ENCODE assay signal across 8 mouse cellular contexts in genomic region chr15:99125711-99126080, GRCm38 (mm10). TPM values are rescaled to one million over a fixed set of nuclear protein-coding genes. Genes with fewer than 3 reads are reported as not detected.
DNase-seq lines count a peak whose midpoint lies in the region; ATAC-seq lines count a peak whose summit lies in the region.

Gene Spats2, plus strand, starts transcription at chr15:99125916.

- peaks cover 10% of the 10 kb centered on the region; the same call in 1 of the 2 replicates for H3K27me3 ChIP-seq in limb, embryonic 10.5 days (ENCODE audit: low read depth, poor library complexity, severe bottlenecking)
- H3K27me3 ChIP-seq in stomach, embryonic 14.5 days (ENCODE audit: control insufficient read depth, insufficient read depth, low read length), result no peaks in the 10 kb centered on the region

- peaks cover 41% of the 10 kb centered on the region for H3K4me1 ChIP-seq in limb, embryonic 10.5 days
- H3K4me1 ChIP-seq in stomach, embryonic 14.5 days (ENCODE audit: control insufficient read depth, insufficient read depth, low read length), result peaks cover 15% of the 10 kb centered on the region

- peak within 1 kb of the TSS; percentile 98 for H3K27ac ChIP-seq in limb, embryonic 10.5 days
- peak within 1 kb of the TSS; percentile 88 for H3K27ac ChIP-seq in stomach, embryonic 14.5 days (ENCODE audit: low read length)

- 3% methylated on average over 12 of the region's 12 CpGs for WGBS in limb, embryonic 10.5 days
- 1% methylated on average over 12 of the region's 12 CpGs for WGBS in stomach, embryonic 14.5 days

- ATAC-seq in stomach, embryonic 14.5 days (ENCODE audit: insufficient number of reproducible peaks, insufficient read depth, low FRiP score, low read depth), result no peak
- no peak for ATAC-seq in CD4-positive, CD25-positive, alpha-beta regulatory T cell, adult 4 months

- peak within 1 kb of the TSS; percentile 90 for H3K9ac ChIP-seq in stomach, embryonic 14.5 days (replicated peaks; ENCODE audit: low read depth, low read length)

- peak within 1 kb of the TSS; percentile 50 for H3K4me2 ChIP-seq in stomach, embryonic 14.5 days (replicated peaks; ENCODE audit: low read depth, low read length)

- no peak for DNase-seq in layer of hippocampus, adult 18-20 months (ENCODE audit: low spot score in 2 of 2)
- DNase-seq in layer of hippocampus, adult 11-12 months (ENCODE audit: low spot score), result no peak
- no peak for DNase-seq in adrenal gland, postnatal 14 days
- DNase-seq in gonadal fat pad, adult 2 months (ENCODE audit: low read depth), result no peak
- no peak for DNase-seq in limb, embryonic 10.5 days (ENCODE audit: low spot score)
- no peak for DNase-seq in gastrocnemius, adult 8-10 months (ENCODE audit: low spot score in 2 of 2)

- H3K4me3 ChIP-seq in limb, embryonic 10.5 days, result peak within 1 kb of the TSS; percentile 94
- H3K4me3 ChIP-seq in stomach, embryonic 14.5 days (ENCODE audit: low read depth, low read length), result peak within 1 kb of the TSS; percentile 90

- H3K9me3 ChIP-seq in limb, embryonic 10.5 days (replicated peaks), result no peaks in the 10 kb centered on the region
- H3K9me3 ChIP-seq in stomach, embryonic 14.5 days (ENCODE audit: control insufficient read depth, low read depth, low read length), result no peaks in the 10 kb centered on the region

- peaks cover 20% of the 10 kb centered on the region; the same call in 1 of the 2 replicates for H3K36me3 ChIP-seq in limb, embryonic 10.5 days
- no peaks in the 10 kb centered on the region for H3K36me3 ChIP-seq in stomach, embryonic 14.5 days (ENCODE audit: control insufficient read depth, insufficient read depth, low read length)

RNA-seq across cellular contexts. Expression of gene Spats2, which starts in this region (rescaled TPM):
- total RNA-seq in layer of hippocampus, adult 18-20 months (2021), result 10 to 100 TPM; 30.1 to 31.4 TPM
- total RNA-seq in adrenal gland, postnatal 14 days (2021), result 18.5 and 19.9 TPM in 2 replicates
- polyA plus RNA-seq in gonadal fat pad, adult 2 months (2012; rRNA removed), result 14.7 and 15.2 TPM in 2 replicates
- 60.5 and 64.1 TPM in 2 replicates for polyA plus RNA-seq in limb, embryonic 10.5 days (2016; fragmentation: Nextera tagmentation; extraction: Ambion mirVana)
- polyA plus RNA-seq in stomach, embryonic 14.5 days (2014; fragmentation: Nextera tagmentation; extraction: Ambion mirVana), result 34.2 and 35.5 TPM in 2 replicates
- polyA plus RNA-seq in CD4-positive, CD25-positive, alpha-beta regulatory T cell, adult 4 months (2017; shearing (Covaris generic)), result under 1 TPM in 1 of 2 experiments, not detected in 1; 0.62 TPM
- 1 to 10 TPM; 3.0 to 5.4 (median 4.1) TPM for total RNA-seq in gastrocnemius, adult 8-10 months (2022)
